Mouse (Mus musculus) retina, embryonic 14.5 days (tissue): ENCODE measurements around the gene Ifi214.
"Not testable (repeated sequence)": the region's sequence is repeated elsewhere in the genome, so short reads cannot be mapped to it uniquely, and the experiment has no call there.

ENCODE experiments used
- DNase-seq: peaks from one replicate; pipeline ENCODE4 v3.0.0-alpha.2; 2015; ENCODE audit warnings: low spot score

Gene Ifi214

DNA sequence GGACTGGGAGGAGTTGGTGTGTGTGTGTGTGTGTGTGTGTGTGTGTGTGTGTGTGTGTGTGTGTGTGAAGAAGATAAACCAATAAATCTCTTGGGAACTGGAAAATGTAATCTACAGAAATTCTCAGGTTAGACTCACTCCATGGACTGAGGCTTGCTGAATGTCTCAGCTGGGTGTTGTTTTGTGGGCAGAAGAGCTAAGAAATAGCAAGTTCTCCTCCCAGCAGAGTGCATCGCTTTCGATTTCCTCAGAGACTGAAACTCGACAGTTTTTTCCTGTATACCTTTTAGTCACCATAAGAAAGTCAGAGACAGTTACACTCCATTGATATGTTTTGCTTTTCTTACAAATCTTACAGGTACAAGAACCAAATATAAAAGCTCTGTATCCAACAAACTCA is at the start of gene Ifi214:
Ifi214 (minus strand) TSS at position 167 of the 400 bp plus-strand sequence.
- DNase-seq = not testable (repeated sequence)

DNA sequence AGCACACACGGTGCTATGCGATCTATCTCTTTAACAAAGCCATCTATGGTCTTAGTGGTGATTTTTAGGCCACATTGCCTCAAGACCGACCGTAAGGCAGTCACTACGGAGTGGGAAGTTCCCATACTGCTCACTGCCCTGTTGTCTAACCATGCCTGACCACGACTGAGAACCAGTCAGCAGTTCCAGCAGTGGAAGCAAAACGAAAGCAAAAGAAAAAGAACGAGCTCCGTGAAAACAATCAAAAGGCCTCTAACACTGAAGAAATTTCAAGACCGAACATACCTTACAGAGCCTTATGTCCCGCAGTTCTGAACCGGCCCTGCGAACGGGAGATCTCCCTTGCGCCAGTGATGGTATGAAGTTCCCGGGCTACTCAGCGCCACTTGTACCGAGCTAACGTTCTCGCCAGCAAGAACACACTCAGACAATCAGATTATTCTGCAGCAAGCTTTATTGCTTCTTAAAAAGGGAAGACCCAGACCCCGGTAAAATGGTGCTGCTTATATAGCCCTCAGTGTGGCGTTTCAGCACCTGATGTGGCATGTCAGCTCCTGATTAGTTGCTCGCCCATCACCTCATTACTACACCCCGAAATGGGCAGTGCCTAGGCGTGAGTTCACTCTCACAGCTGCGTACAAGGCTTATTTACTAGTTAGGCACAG is 44.3 kb upstream of the Ifi214 start:
- no peak for DNase-seq

DNA sequence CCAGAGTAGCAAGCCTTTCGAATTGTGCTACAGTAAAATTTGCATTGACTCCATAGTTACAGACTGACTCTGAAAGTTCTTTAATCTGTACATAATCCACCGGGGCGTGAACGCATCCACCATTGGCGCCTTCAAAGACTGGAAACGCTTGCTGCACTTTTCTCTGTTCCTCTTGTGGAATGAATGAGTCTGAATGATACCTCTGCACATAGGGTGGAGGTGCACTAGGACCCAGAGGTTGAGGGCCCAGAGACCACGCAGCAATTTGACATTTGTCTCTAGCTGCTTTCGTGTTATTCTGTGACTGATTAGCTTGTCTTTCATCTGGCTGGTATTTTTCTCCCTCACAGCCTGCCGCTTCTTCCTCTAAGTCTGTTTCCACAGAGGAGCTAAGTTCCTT is 43.3 kb upstream of the Ifi214 start:
- DNase-seq = no peak

GRCm38 (mm10) chr1:173550491-173551050 is 14.8 kb upstream of the Ifi214 start:
- not testable (repeated sequence) for DNase-seq

GRCm38 (mm10) chr1:173548798-173549197 is 13.0 kb upstream of the Ifi214 start:
- DNase-seq = not testable (repeated sequence)

DNA sequence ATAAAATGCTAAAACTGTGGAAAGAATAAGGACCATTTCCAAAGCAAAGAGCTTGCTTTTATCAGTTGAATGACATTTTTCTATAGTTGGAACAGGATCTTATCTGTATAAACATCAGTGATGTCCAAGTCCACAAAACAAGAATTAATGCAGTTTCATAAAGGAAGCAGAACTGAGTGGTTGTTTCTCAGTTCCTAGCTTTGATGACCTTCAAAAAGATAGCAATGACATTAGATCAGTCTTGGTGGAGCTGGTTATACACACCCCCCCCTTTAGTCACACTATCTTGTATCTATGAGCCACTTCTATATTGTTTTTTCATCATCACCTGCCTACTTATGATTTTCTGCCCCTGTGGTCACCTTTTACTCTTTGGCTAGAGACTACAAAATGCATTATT is 14.3 kb downstream of the Ifi214 start:
- no peak for DNase-seq

GRCm38 (mm10) chr1:173510595-173510994 is 25.2 kb downstream of the Ifi214 start:
- DNase-seq = not testable (repeated sequence)

GRCm38 (mm10) chr1:173491483-173491882 is 44.3 kb downstream of the Ifi214 start:
- DNase-seq = not testable (repeated sequence)

- not testable (repeated sequence) for DNase-seq
These were observed 44.8 kb downstream of the Ifi214 start, which contains the start of gene Ifi206 for GRCm38 (mm10) chr1:173490812-173491480. Gene Ifi206 (minus strand): TSS chr1:173491041.

DNA sequence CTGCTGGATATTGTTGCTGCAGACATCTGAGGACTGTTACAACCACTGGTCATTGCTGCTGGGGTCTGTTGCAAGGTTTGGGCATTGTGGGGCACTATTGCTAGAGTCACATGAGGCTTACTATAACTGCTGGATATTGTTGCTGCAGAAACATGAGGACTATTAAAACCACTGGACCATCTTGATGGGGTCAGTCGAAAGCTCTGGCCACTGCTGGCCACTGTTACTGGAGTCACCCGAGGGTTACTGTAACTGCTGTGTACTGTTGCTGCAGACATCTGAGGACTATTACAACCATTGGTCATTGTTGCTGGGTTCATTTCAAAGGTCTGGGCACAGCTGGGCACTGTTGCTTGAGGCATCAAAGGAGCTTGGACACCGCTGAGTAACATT is 54.6 kb downstream of the Ifi214 start:
- not testable (repeated sequence) for DNase-seq

DNA sequence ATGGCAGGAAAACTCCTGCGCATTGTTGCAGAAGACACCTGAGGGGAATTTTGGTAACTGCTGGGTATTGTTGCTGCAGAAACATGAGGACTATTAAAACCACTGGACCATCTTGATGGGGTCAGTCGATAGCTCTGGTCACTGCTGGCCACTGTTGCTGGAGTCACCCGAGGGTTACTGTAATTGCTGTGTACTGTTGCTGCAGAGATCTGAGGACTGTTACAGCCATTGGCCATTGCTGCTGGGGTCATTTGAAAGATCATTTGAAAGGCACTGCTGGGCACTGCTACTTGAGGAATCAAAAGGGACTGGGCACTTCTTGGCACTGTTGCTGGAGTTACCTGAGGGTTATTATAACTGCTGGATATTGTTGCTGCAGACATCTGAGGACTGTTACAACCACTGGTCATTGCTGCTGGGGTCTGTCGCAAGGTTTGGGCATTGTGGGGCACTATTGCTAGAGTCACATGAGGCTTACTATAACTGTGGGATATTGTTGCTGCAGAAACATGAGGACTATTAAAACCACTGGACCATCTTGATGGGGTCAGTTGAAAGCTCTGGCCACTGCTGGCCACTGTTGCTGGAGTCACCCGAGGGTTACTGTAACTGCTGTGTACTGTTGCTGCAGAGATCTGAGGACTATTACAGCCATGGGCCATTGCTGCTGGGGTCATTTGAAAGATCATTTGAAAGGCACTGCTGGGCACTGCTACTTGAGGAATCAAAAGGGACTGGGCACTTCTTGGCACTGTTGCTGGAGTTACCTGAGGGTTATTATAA is 55.2 kb downstream of the Ifi214 start:
- DNase-seq = not testable (repeated sequence)
